Mouse (Mus musculus) lung, adult 2 months (tissue): Measurements from ENCODE around the gene Zfp454.

Experiments
- CTCF ChIP-seq: fragments of 200-500 bp; IDR thresholded peaks from 2 replicates; pipeline ENCODE4 v1.5.1; 2011; ENCODE audit warnings: mild to moderate bottlenecking, low read length, control low read depth; ENCODE audit not compliant: insufficient read depth
- POLR2A ChIP-seq: fragments of 200-500 bp; IDR thresholded peaks from 2 replicates; pipeline ENCODE4 v1.6.1; 2011; ENCODE audit warnings: low read depth, mild to moderate bottlenecking, control low read depth, low read length, borderline replicate concordance; ENCODE audit errors: extremely low read depth

DNA sequence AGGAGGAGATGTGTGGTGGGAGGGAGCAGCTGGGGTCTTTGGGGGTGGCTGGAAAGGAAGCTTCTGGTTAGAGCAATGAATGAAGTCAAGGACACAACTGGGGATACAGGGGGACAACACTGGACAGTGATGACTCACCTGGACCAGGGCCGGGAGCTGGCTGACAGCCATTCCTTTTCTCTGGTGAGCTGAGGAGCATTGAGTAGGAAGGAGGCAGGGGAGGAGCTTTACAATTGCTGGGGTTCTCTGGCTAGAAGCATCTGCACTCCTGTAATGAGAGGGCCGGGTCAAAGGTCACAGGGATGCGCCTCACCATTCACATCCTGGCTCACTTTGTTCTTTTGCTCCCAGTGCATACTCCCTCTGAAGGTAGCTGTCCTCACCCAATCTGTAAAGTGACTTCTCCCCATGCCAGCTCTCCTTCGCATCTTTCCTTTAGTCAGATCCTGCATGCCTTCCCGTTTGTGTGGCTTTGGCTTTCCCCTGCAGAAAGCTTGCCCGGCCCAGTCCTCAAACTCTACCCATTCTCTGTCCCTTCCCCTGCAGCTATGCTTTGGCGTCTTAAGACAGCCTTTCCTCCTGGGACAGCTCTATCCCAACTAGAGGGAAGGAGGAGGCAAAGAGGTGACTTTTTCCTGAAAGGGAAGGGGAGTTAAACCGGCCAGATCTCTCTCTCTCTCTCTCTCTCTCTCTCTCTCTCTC is 1.1 kb downstream of the Zfp454 start:
- TF ChIP-seq POLR2A (no peak), CTCF (no peak)
